Mouse (Mus musculus) testis, adult 2 months (tissue): ENCODE measurements around the gene Rtn4rl1.

ENCODE experiments used
- CTCF ChIP-seq: fragments of 200-500 bp; IDR thresholded peaks from 2 replicates; pipeline ENCODE4 v1.5.1; 2012; ENCODE audit warnings: low read depth, mild to moderate bottlenecking, inconsistent platforms, low read length, moderate library complexity; ENCODE audit not compliant: control insufficient read depth, insufficient read depth, insufficient replicate concordance
- POLR2A ChIP-seq: fragments of 200-500 bp; IDR thresholded peaks from 2 replicates; pipeline ENCODE4 v1.6.1; 2012; ENCODE audit warnings: low read depth, mild to moderate bottlenecking, inconsistent platforms, low read length, moderate library complexity; ENCODE audit not compliant: control insufficient read depth

GRCm38 (mm10) chr11:75163379-75163778 is 30.2 kb upstream of the Rtn4rl1 start:
- no peak for TF ChIP-seq CTCF
- TF ChIP-seq POLR2A = no peak
